Mouse (Mus musculus): ENCODE data around the gene Tmem203. TPM values are rescaled to one million over a fixed set of nuclear protein-coding genes. Genes with fewer than 3 reads are reported as not detected.

Tmem203 gene
- polyA plus RNA-seq, 1 experiment from 2014 or later: 26.3 TPM

GRCm38 (mm10) chr2:25272515-25272914 lies 17.3 kb downstream of the Tmem203 start:
- ATAC-seq: no peak
- POLR2A ChIA-PET: interaction anchor here (1.5 to 3.8 kb wide), 3 partner anchors 10 to 18 kb away, joined by 6 to 34 read pairs (median 20); partner anchors contain the start of genes Tmem203 and Tprn
- in situ Hi-C loops (cut with MboI; ENCODE audit: low pct_unique_long_range_greater_than_20kb): no loop called here

GRCm38 (mm10) chr2:25273010-25273409 lies 17.8 kb downstream of the Tmem203 start:
- H3K27me3 ChIP-seq: no peaks in the 10 kb centered on the region
- in situ Hi-C loops (cut with MboI; ENCODE audit: low pct_unique_long_range_greater_than_20kb): no loop called here
- no peak for ATAC-seq
- ChIA-PET CTCF (interaction anchor here (0.9 to 2.4 kb wide), 7 partner anchors 11 to 76 kb away, joined by 3 to 10 read pairs (median 5); partner anchors contain the start of gene Tor4a), POLR2A (interaction anchor here (3.3 kb wide), 1 partner anchor 10 kb away, joined by 34 read pairs; the partner anchor contains the start of gene Tprn)
- TF ChIP-seq CTCF (IDR thresholded peaks at IDR 0.05): no peak
- DNase-seq (ENCODE audit: low read depth, low spot score): no peak

More at GRCm38 (mm10) chr2:25272515-25272914, 17.3 kb downstream of the Tmem203 start:
- no peaks in the 10 kb centered on the region for H3K27me3 ChIP-seq
- TF ChIP-seq CTCF (IDR thresholded peaks at IDR 0.05): no peak
- CTCF ChIA-PET: interaction anchor here (0.9 to 2.4 kb wide), 8 partner anchors 11 to 76 kb away, joined by 3 to 10 read pairs (median 4); partner anchors contain the start of genes Tmem203 and Tor4a
- no peak for DNase-seq (ENCODE audit: low read depth, low spot score)

GRCm38 (mm10) chr2:25278928-25279882 lies 24.0 kb downstream of the Tmem203 start:
- ChIA-PET POLR2A (no interaction called here), CTCF (interaction anchor here (0.9 to 2.6 kb wide), 12 partner anchors 9 to 122 kb away, joined by 3 to 13 read pairs (median 4); partner anchors contain the start of genes AL732309.1, Lrrc26 and Tmem210)
- in situ Hi-C loops (cut with MboI; ENCODE audit: low pct_unique_long_range_greater_than_20kb): loop anchor here (5.0 kb wide), 1 partner anchor 53 kb away; the partner anchor contains the start of gene Man1b1

GRCm38 (mm10) chr2:25285551-25285950 lies 30.3 kb downstream of the Tmem203 start:
- CTCF ChIA-PET: interaction anchor here (1.3 kb wide), 1 partner anchor 9 kb away, joined by 3 read pairs; no protein-coding TSS in a partner anchor
- ATAC-seq (no peak), DNase-seq (ENCODE audit: low read depth, low spot score) (no peak)
- POLR2A ChIA-PET: interaction anchor here (1.8 kb wide), 1 partner anchor 11 kb away, joined by 6 read pairs; no protein-coding TSS in a partner anchor
- in situ Hi-C loops (cut with MboI; ENCODE audit: low pct_unique_long_range_greater_than_20kb): no loop called here
- no peaks in the 10 kb centered on the region for H3K27me3 ChIP-seq
- no peak for TF ChIP-seq CTCF (IDR thresholded peaks at IDR 0.05)

More at GRCm38 (mm10) chr2:25278928-25279882, 24.0 kb downstream of the Tmem203 start:
- H3K27me3 ChIP-seq: no peaks in the 10 kb centered on the region
- ATAC-seq (no peak), DNase-seq (ENCODE audit: low read depth, low spot score) (no peak)
- TF ChIP-seq CTCF (IDR thresholded peaks at IDR 0.05): peak; percentile 90

- ATAC-seq: no peak
- no peaks in the 10 kb centered on the region for H3K27me3 ChIP-seq
- POLR2A ChIA-PET: interaction anchor here (1.8 kb wide), 1 partner anchor 11 kb away, joined by 6 read pairs; no protein-coding TSS in a partner anchor
- in situ Hi-C loops (cut with MboI; ENCODE audit: low pct_unique_long_range_greater_than_20kb): no loop called here
- no peak for DNase-seq (ENCODE audit: low read depth, low spot score)
- no peak for TF ChIP-seq CTCF (IDR thresholded peaks at IDR 0.05)
- CTCF ChIA-PET: no interaction called here
Measured at GRCm38 (mm10) chr2:25286314-25286713, 31.1 kb downstream of the Tmem203 start.

DNA sequence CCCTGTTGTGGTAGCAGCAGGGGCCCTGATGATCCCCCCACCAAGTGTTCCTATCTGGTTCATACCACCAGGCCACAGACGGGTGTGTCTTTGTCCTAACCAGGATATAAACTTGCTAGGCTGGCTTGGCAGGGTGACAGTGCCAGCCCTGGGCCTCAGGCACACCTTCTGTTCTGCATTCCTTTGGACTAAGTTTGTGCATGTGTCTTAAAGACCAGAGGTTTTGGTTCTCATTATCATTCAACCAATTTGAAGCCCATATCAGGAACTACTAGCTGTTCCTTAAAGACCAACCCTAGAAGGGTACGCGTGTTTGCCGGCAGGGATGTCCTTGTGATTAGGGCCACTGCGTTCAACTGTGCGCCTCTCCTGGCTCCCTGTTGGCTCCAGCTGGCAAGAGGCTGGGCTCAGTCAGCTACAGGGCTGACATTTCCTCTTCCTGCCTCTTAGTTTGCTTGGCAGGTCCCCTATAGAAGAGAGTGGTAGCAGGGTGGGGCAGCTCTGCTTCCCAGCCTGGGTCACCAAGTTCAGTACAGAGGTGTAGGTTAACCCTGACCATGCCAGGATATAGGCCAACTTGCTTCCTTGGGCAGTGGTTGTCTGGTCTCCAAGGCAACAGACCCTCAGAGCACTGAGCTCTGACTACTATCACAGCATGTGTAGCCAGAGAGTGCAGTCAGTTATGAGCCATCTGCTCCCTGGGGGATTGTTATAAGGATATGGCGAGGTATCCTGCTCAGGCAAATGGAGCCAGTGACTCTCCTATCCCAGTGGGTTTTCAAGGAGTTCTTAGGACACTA lies 31.8 kb downstream of the Tmem203 start:
- H3K27me3 ChIP-seq: no peaks in the 10 kb centered on the region
- no peak for TF ChIP-seq CTCF (IDR thresholded peaks at IDR 0.05)
- in situ Hi-C loops (cut with MboI; ENCODE audit: low pct_unique_long_range_greater_than_20kb): no loop called here
- CTCF ChIA-PET: interaction anchor here (3.3 kb wide), 1 partner anchor 8 kb away, joined by 12 read pairs; no protein-coding TSS in a partner anchor
- no peak for DNase-seq (ENCODE audit: low read depth, low spot score)
- POLR2A ChIA-PET: interaction anchor here (0.5 kb wide), 1 partner anchor 27 kb away, joined by 4 read pairs; no protein-coding TSS in a partner anchor
- no peak for ATAC-seq

GRCm38 (mm10) chr2:25287927-25288649 lies 32.8 kb downstream of the Tmem203 start, which contains the start of gene Tmem210:
TSS of gene Tmem210 (plus strand) at chr2:25288145.
- ChIA-PET POLR2A (interaction anchor here (0.5 to 0.9 kb wide), 3 partner anchors 14 to 31 kb away, joined by 3 to 4 read pairs (median 3); no protein-coding TSS in a partner anchor), CTCF (interaction anchor here (1.5 to 3.3 kb wide), 2 partner anchors 9 to 60 kb away, joined by 7 to 12 read pairs; no protein-coding TSS in a partner anchor)
- in situ Hi-C loops (cut with MboI; ENCODE audit: low pct_unique_long_range_greater_than_20kb): no loop called here
- TF ChIP-seq CTCF (IDR thresholded peaks at IDR 0.05): no peak
- no peak for DNase-seq (ENCODE audit: low read depth, low spot score)
- ATAC-seq: no peak
- H3K27me3 ChIP-seq: no peaks in the 10 kb centered on the region

GRCm38 (mm10) chr2:25288734-25289345 lies 33.6 kb downstream of the Tmem203 start:
- ChIA-PET POLR2A (interaction anchor here (0.9 kb wide), 1 partner anchor 32 kb away, joined by 3 read pairs; no protein-coding TSS in a partner anchor), CTCF (interaction anchor here (1.5 to 3.3 kb wide), 3 partner anchors 10 to 60 kb away, joined by 4 to 12 read pairs (median 7); no protein-coding TSS in a partner anchor)
- ATAC-seq (no peak), DNase-seq (ENCODE audit: low read depth, low spot score) (no peak)
- in situ Hi-C loops (cut with MboI; ENCODE audit: low pct_unique_long_range_greater_than_20kb): no loop called here
- TF ChIP-seq CTCF (IDR thresholded peaks at IDR 0.05): no peak
- H3K27me3 ChIP-seq: no peaks in the 10 kb centered on the region

DNA sequence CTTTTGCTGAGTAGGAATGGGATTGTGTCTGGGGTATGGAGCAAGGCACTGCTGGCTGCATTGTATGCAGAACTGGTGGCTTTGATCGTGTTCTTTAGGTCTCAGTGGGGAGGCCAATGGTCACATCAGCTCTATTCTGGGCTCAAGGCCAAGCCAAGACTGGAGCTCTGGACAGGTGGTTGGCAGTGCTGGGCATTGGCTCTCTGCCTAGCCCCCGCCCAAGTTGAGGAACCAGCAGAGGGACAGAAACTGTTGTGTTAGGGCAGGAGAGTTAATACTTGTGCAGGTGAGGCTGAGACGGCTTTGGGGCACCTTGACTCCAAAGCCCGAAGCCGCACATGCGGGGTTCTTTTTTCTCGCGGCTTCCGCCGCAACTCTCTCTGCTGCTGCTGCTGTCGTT lies 34.4 kb downstream of the Tmem203 start, which contains the start of gene Lrrc26:
Lrrc26 (plus strand) TSS at position 265 of the 400 bp plus-strand sequence.
- CTCF ChIA-PET: interaction anchor here (1.5 to 3.3 kb wide), 3 partner anchors 11 to 61 kb away, joined by 4 to 12 read pairs (median 7); no protein-coding TSS in a partner anchor
- POLR2A ChIA-PET: no interaction called here
- in situ Hi-C loops (cut with MboI; ENCODE audit: low pct_unique_long_range_greater_than_20kb): no loop called here

More for the DNA sequence above, 34.4 kb downstream of the Tmem203 start, which contains the start of gene Lrrc26:
- peaks cover 1% of the 10 kb centered on the region for H3K27me3 ChIP-seq
- ATAC-seq: no peak
- no peak for TF ChIP-seq CTCF (IDR thresholded peaks at IDR 0.05)
- DNase-seq (ENCODE audit: low read depth, low spot score): no peak

All from Patski (cell line).